Mouse (Mus musculus): Measurements from ENCODE around the gene Espn.

DNA sequence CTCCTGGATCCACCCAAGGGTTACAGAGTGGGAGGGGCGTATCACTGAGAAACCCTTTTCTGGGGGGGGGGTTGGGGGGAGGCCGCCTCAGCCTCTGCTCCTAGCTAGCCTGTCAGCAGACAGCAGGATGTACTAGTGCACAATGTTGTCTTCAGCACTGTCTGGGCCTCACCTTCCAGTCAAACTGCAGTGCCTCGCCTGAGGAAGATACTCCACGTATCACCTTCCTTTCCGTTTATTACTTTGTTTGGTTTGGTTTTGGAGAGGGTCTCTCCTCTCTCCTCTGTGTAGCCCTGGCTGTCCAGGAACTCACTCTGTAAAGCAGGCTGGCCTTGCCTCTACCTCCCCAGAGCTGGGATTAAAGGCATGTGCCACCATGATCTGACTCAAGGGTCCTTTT is 19.0 kb downstream of the Espn start:
- TF ChIP-seq CTCF (IDR thresholded peaks at IDR 0.05; ENCODE audit: low read depth, low read length) (no peak), TAL1 (conservative IDR thresholded peaks at IDR 0.05; ENCODE audit: low read depth, low read length) (no peak), GATA1 (IDR thresholded peaks at IDR 0.05; ENCODE audit: borderline replicate concordance, low read length) (no peak)

All from G1E (cell line).